Mouse (Mus musculus) lung, postnatal 25 days (tissue): Measurements from ENCODE around the gene Akap8.
A peak's percentile ranks its signal among the peaks of the same experiment; 100 is the strongest.

ENCODE experiments used
- DNase-seq: peaks from one replicate; pipeline ENCODE4 v3.0.0; 2022; ENCODE audit warnings: low spot score

The Akap8 gene

GRCm38 (mm10) chr17:32320597-32321389 is at the start of gene Akap8:
TSS of gene Akap8 (minus strand) at chr17:32321238.
- DNase-seq, result peak; percentile 99

GRCm38 (mm10) chr17:32368991-32369578 is 48.0 kb upstream of the Akap8 start:
- DNase-seq, result no peak

GRCm38 (mm10) chr17:32367706-32368105 is 46.7 kb upstream of the Akap8 start:
- no peak for DNase-seq

GRCm38 (mm10) chr17:32365296-32365695 is 44.3 kb upstream of the Akap8 start:
- DNase-seq, result no peak

GRCm38 (mm10) chr17:32364850-32365249 is 43.8 kb upstream of the Akap8 start:
- no peak for DNase-seq

- DNase-seq, result peak; percentile 85
Observed at GRCm38 (mm10) chr17:32364331-32364730, 43.3 kb upstream of the Akap8 start.

- no peak for DNase-seq
Observed at GRCm38 (mm10) chr17:32363821-32364301, 42.8 kb upstream of the Akap8 start.

- no peak for DNase-seq
Observed at GRCm38 (mm10) chr17:32362686-32363085, 41.6 kb upstream of the Akap8 start.

- DNase-seq, result no peak
Observed at GRCm38 (mm10) chr17:32359928-32360327, 38.9 kb upstream of the Akap8 start.

GRCm38 (mm10) chr17:32358943-32359340 is 37.9 kb upstream of the Akap8 start:
- DNase-seq, result no peak

GRCm38 (mm10) chr17:32358192-32358942 is 37.3 kb upstream of the Akap8 start:
- no peak for DNase-seq

- no peak for DNase-seq
Observed at GRCm38 (mm10) chr17:32356766-32357760, 36.0 kb upstream of the Akap8 start.

- DNase-seq, result no peak
Observed at GRCm38 (mm10) chr17:32356281-32356680, 35.2 kb upstream of the Akap8 start.

GRCm38 (mm10) chr17:32355031-32355430 is 34.0 kb upstream of the Akap8 start:
- no peak for DNase-seq

- DNase-seq, result no peak
Observed at GRCm38 (mm10) chr17:32354211-32354610, 33.2 kb upstream of the Akap8 start.

- no peak for DNase-seq
Observed at GRCm38 (mm10) chr17:32353696-32354095, 32.7 kb upstream of the Akap8 start.

- DNase-seq, result no peak
Observed at GRCm38 (mm10) chr17:32351726-32352125, 30.7 kb upstream of the Akap8 start.

GRCm38 (mm10) chr17:32351269-32351668 is 30.2 kb upstream of the Akap8 start:
- DNase-seq, result no peak

- peak; percentile 99 for DNase-seq
Observed at GRCm38 (mm10) chr17:32350382-32350983, 29.4 kb upstream of the Akap8 start, which contains the start of gene Akap8l. TSS of gene Akap8l (minus strand) at chr17:32350607.

- no peak for DNase-seq
Observed at GRCm38 (mm10) chr17:32349851-32350381, 28.9 kb upstream of the Akap8 start.
